Mouse (Mus musculus) Muller cell, postnatal 12 days (primary cell): ENCODE measurements around the gene Gja10.
A peak's percentile ranks its signal among the peaks of the same experiment; 100 is the strongest.

Experiments
- DNase-seq: peaks from one replicate; pipeline ENCODE4 v3.0.0-alpha.2; 2015; ENCODE audit errors: inconsistent ontology term

Gene Gja10

GRCm38 (mm10) chr4:32560724-32561554 lies 41.6 kb downstream of the Gja10 start:
- DNase-seq, result peak; percentile 65

- DNase-seq, result no peak
Observed at GRCm38 (mm10) chr4:32560246-32560645, 42.3 kb downstream of the Gja10 start.

GRCm38 (mm10) chr4:32555506-32555905 lies 47.1 kb downstream of the Gja10 start:
- no peak for DNase-seq

- DNase-seq, result no peak
Observed at GRCm38 (mm10) chr4:32551337-32551736, 51.2 kb downstream of the Gja10 start.

GRCm38 (mm10) chr4:32549150-32549549 lies 53.4 kb downstream of the Gja10 start:
- no peak for DNase-seq
